26 mouse cellular contexts compared by ENCODE assay signal in the genomic region with DNA sequence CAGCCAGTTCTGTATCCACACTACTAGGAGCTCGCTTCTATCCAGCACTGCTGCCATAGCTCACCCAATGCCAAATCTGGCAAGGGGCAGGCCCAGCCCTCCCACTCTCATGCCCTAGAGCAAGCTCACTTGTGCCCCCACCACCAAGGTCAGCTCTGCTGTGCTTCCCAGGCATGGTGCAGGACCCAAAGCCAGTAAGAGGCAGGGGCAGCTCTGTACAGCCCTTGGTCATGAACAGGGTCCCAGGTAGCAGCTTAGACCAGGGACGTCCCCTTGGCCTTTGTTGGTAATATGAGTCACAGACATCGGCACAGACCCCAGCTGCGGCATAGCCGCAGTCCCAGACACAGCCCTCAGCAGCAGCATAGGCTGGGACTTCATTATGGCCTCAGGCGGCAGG.
"Had no signal": no experiment of that assay in that cellular context is flagged by ENCODE, and none has a peak within 500 bp of the region (broad histone marks: within the 10 kb centered on the region; RNA-seq: fewer than 3 reads in every experiment).

No protein-coding gene starts in this region.

- H3K36me3 ChIP-seq: heart, embryonic 13.5 days; heart, embryonic 15.5 days; hindbrain, embryonic 12.5 days; kidney, embryonic 15.5 days; limb, embryonic 12.5 days; liver, embryonic 13.5 days; liver, embryonic 15.5 days had no signal

- H3K4me1 ChIP-seq: hindbrain, embryonic 12.5 days; liver, embryonic 13.5 days; liver, embryonic 15.5 days had no signal

- H3K9ac ChIP-seq: heart, embryonic 13.5 days; heart, embryonic 15.5 days; hindbrain, embryonic 12.5 days; hindbrain, embryonic 14.5 days; kidney, embryonic 15.5 days; limb, embryonic 12.5 days; liver, embryonic 13.5 days; liver, embryonic 15.5 days had no signal

- H3K4me3 ChIP-seq: heart, adult 2 months; heart, embryonic 13.5 days; heart, embryonic 15.5 days; hindbrain, embryonic 12.5 days; kidney, embryonic 15.5 days; limb, embryonic 12.5 days; liver, embryonic 13.5 days; liver, embryonic 15.5 days had no signal

- ATAC-seq: hindbrain, embryonic 16.5 days; intestine, embryonic 16.5 days had no signal

- H3K27ac ChIP-seq: heart, adult 2 months; heart, embryonic 13.5 days; heart, embryonic 15.5 days; hindbrain, embryonic 12.5 days; hindbrain, embryonic 14.5 days; kidney, embryonic 15.5 days; kidney, postnatal 0 days; limb, embryonic 12.5 days; liver, embryonic 13.5 days; liver, embryonic 15.5 days had no signal

- DNase-seq: gastrocnemius, postnatal 14 days; gastrocnemius, postnatal 36 days; heart, adult 11 months; heart, adult 2 months; heart, postnatal 14 days; heart, postnatal 36 days; kidney, adult 11 months; kidney, adult 2 months; kidney, adult 9 months; kidney, postnatal 14 days; kidney, postnatal 36 days; layer of hippocampus, adult 9-11 months; layer of hippocampus, postnatal 36 days; liver; liver, embryonic 13.5 days had no signal

- H3K9me3 ChIP-seq: heart, embryonic 13.5 days; heart, embryonic 15.5 days; hindbrain, embryonic 12.5 days; kidney, embryonic 15.5 days; limb, embryonic 12.5 days; liver, embryonic 13.5 days; liver, embryonic 15.5 days had no signal

- H3K4me2 ChIP-seq: heart, embryonic 13.5 days; heart, embryonic 15.5 days; hindbrain, embryonic 12.5 days; hindbrain, embryonic 14.5 days; kidney, embryonic 15.5 days; limb, embryonic 12.5 days; liver, embryonic 11.5 days; liver, embryonic 13.5 days; liver, embryonic 15.5 days had no signal

- H3K27me3 ChIP-seq: heart, embryonic 13.5 days; heart, embryonic 15.5 days; hindbrain, embryonic 12.5 days; limb, embryonic 12.5 days; liver, embryonic 13.5 days; liver, embryonic 15.5 days had no signal
